Mouse (Mus musculus): ENCODE measurements around the gene Sept7. TPM values are rescaled to one million over a fixed set of nuclear protein-coding genes. Genes with fewer than 3 reads are reported as not detected.

Sept7 gene
- 164 and 225 TPM in 2 replicates for polyA plus RNA-seq (2016; fragmentation: Nextera tagmentation; extraction: Ambion mirVana)

DNA sequence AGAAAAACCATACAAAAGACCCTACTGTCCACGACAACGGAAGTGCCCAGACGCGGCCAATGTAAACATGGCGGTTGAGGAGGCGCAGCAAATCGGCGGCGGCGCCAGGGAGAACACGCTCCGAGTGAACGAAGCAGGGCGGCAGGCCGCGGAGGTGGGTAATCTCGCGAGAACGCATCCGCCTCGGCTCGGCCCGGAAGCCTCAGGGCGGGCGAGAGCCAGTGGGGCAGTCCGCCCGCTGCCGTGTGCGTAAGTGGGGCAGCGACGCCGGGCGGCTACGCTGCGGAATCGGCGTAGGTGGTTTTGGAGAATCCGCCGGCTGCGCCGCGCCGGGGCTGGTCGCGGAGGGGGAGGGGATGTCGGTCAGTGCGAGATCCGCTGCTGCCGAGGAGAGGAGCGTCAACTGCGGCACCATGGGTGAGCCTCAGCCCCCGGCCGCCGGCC lies at the start of gene Sept7:
Sept7 (plus strand) TSS at position 157 of the 444 bp plus-strand sequence.
- peak within 1 kb of the TSS; percentile 99 for H3K27ac ChIP-seq
- under 1% methylated on average over 54 of the region's 54 CpGs for WGBS

DNA sequence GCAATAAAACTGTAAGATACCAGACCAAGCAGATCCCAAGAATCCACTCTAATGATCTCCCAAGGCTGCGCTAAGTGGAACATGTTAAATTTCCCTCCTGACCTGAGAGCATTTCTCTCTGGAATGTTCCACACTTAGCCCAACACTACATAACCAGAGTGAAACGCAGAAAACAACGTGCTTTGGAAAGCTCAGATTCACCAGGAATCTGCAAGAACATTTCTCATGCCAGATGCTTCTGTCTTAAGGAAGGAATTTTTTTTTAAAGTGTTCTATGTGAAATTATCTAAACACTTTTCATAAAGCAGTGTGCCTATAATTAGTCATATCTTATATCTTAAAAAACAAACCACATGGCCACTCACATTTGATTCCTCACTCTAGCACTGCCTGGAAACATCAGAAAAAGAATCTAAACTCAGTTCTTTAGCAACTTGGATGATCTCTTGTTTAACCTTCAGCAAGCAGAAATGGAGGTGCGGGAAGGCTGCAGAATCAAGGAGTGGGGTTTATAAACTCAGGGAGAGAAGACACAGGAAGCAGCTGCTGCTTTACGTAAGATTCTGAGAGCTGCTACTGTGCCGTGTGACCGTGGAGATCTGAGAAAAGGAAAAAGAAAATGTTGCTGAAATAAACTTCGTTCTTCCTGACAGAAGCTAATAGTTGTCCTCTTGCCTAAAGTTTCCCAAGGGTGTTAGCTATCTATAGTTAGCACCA lies 44.0 kb upstream of the Sept7 start:
- H3K9me3 ChIP-seq, result no peaks in the 10 kb centered on the region
- no peak for DNase-seq (ENCODE audit: low spot score)
- H3K4me3 ChIP-seq, result no peak overlapping the region
- peaks cover 15% of the 10 kb centered on the region for H3K4me1 ChIP-seq (replicated peaks)
- H3K27ac ChIP-seq, result no peak overlapping the region
- no peaks in the 10 kb centered on the region for H3K36me3 ChIP-seq
- no peaks in the 10 kb centered on the region for H3K27me3 ChIP-seq (ENCODE audit: insufficient read depth, poor library complexity, severe bottlenecking)
- 85% methylated on average over 8 of the region's 8 CpGs for WGBS

More for the DNA sequence above, at the start of gene Sept7:
- Histone ChIP-seq H3K4me3 (peak within 1 kb of the TSS; percentile 99), H3K36me3 (no peaks in the 10 kb centered on the region), H3K4me1 (replicated peaks) (peaks cover 28% of the 10 kb centered on the region), H3K9me3 (no peaks in the 10 kb centered on the region), H3K27me3 (ENCODE audit: insufficient read depth, poor library complexity, severe bottlenecking) (no peaks in the 10 kb centered on the region)
- peak; percentile 99 for DNase-seq (ENCODE audit: low spot score)

GRCm38 (mm10) chr9:25212309-25213163 lies 39.7 kb upstream of the Sept7 start:
- peak; percentile 20 for DNase-seq (ENCODE audit: low spot score)

DNA sequence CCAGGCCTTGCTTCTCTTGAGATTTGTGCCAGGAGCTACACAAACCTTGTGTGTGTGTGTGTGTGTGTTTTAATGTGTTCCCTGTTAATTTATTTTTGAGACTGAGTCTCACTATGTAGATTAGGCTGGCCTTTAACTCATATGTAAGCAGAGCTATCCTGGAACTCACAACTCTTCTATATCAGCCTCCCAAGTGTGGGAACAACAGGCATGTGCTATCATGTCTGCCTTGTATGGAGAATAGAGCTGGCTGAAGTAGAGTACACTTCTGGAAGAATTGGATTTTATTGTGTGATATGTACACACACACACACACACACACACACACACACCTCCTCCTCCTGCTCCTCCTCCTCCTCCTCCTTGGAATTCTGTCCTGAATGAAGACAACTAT lies 39.1 kb upstream of the Sept7 start:
- Histone ChIP-seq H3K4me3 (no peak overlapping the region), H3K27me3 (ENCODE audit: insufficient read depth, poor library complexity, severe bottlenecking) (no peaks in the 10 kb centered on the region), H3K9me3 (no peaks in the 10 kb centered on the region), H3K36me3 (no peaks in the 10 kb centered on the region), H3K27ac (peak overlapping the region; percentile 77), H3K4me1 (replicated peaks) (peaks cover 19% of the 10 kb centered on the region)
- no peak for DNase-seq (ENCODE audit: low spot score)

More at GRCm38 (mm10) chr9:25212309-25213163, 39.7 kb upstream of the Sept7 start:
- peaks cover 19% of the 10 kb centered on the region for H3K4me1 ChIP-seq (replicated peaks)
- peak overlapping the region; percentile 77 for H3K27ac ChIP-seq
- H3K36me3 ChIP-seq, result no peaks in the 10 kb centered on the region
- 65% methylated on average over 9 of the region's 9 CpGs for WGBS
- no peaks in the 10 kb centered on the region for H3K9me3 ChIP-seq
- no peak overlapping the region for H3K4me3 ChIP-seq
- no peaks in the 10 kb centered on the region for H3K27me3 ChIP-seq (ENCODE audit: insufficient read depth, poor library complexity, severe bottlenecking)

DNA sequence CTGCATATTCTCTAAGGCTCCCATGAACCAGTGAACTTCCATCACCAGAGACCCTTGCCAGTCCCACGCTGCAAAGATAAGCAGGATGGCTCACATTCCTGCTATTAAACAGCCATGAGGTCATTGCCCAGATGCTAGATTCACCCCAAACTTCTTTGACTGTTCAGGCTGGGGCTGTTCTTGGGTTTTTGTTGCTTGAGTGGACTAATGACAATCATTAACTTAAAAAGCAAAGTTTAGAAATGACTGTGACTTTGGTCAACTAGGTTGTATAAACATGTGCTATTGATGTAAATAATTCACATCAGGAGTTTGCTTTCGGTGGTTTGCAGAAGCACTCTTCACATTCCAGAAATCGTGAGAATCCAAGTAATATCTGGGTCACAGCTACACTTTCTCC lies 36.8 kb upstream of the Sept7 start:
- no peaks in the 10 kb centered on the region for H3K9me3 ChIP-seq
- H3K4me3 ChIP-seq, result no peak overlapping the region
- H3K36me3 ChIP-seq, result no peaks in the 10 kb centered on the region
- H3K4me1 ChIP-seq (replicated peaks), result peaks cover 19% of the 10 kb centered on the region
- no peak overlapping the region for H3K27ac ChIP-seq
- no peaks in the 10 kb centered on the region for H3K27me3 ChIP-seq (ENCODE audit: insufficient read depth, poor library complexity, severe bottlenecking)
- DNase-seq (ENCODE audit: low spot score), result no peak
- 67% methylated on average over 3 of the region's 3 CpGs for WGBS

DNA sequence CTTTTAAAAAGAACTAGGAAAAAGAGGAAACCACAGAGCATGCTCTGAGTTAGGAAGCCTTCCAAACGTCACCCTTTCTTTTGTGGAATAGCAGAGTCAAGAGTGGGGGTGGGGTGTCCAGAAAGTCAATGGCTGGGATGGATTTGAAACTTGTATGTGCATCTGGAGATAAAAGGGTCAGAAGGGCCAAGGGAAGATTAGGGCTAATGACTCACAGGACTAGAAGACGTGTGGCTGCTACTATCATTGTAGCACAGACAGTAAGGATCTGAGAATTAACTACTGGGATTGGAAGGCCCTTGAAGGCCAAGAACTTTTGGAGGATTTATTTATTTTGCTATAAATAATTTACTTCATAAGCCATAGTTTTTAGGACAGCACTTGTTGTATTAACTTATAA lies 36.0 kb upstream of the Sept7 start:
- 49% methylated on average over 2 of the region's 2 CpGs for WGBS
- H3K9me3 ChIP-seq, result no peaks in the 10 kb centered on the region
- no peak overlapping the region for H3K4me3 ChIP-seq
- H3K27ac ChIP-seq, result no peak overlapping the region
- no peaks in the 10 kb centered on the region for H3K36me3 ChIP-seq
- peaks cover 19% of the 10 kb centered on the region for H3K4me1 ChIP-seq (replicated peaks)
- no peak for DNase-seq (ENCODE audit: low spot score)
- H3K27me3 ChIP-seq (ENCODE audit: insufficient read depth, poor library complexity, severe bottlenecking), result no peaks in the 10 kb centered on the region

DNA sequence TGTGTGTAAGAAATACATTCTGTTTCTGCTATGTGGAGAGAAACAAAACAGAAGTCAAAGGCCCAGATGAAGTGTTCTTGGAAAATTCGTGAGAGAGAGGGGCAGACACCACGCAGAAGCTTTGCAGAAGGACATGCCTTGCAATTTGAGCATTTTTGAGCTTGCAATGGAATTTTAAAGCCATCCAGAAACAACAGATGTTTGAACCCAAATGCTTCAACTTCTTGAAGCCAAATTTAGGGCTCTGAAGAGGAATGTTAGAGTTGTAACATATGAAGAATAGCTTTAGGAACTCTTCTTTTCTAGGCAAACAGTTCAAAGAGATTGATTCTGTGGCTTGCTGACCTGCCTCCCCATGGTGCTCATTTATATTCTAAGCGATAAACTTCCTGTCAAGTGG lies 33.3 kb upstream of the Sept7 start:
- H3K9me3 ChIP-seq, result no peaks in the 10 kb centered on the region
- H3K27ac ChIP-seq, result no peak overlapping the region
- DNase-seq (ENCODE audit: low spot score), result no peak
- H3K4me1 ChIP-seq (replicated peaks), result no peaks in the 10 kb centered on the region
- H3K4me3 ChIP-seq, result no peak overlapping the region
- H3K36me3 ChIP-seq, result no peaks in the 10 kb centered on the region
- 65% methylated on average over 3 of the region's 3 CpGs for WGBS
- H3K27me3 ChIP-seq (ENCODE audit: insufficient read depth, poor library complexity, severe bottlenecking), result no peaks in the 10 kb centered on the region

DNA sequence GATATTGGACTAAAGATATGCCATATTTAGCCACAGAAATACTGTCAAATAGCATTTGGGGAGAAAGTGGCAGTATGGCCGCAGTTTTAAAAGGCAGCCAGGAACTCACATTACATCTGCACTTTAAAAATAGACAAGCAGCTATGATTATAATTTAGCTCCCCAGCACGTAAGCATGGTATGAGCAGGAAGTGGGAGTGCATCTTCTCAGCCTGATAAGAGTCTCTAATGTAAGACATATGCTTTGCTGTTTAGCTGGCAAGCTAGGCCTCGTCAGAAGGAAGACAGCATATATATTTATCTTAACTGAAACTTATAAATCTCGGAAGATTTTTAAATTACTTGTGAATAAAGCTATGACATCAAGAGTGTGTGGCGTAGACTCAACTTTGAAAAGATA lies 32.4 kb upstream of the Sept7 start:
- H3K36me3 ChIP-seq, result no peaks in the 10 kb centered on the region
- H3K9me3 ChIP-seq, result no peaks in the 10 kb centered on the region
- no peak for DNase-seq (ENCODE audit: low spot score)
- no peak overlapping the region for H3K4me3 ChIP-seq
- WGBS, result 84% methylated on average over 5 of the region's 5 CpGs
- H3K27me3 ChIP-seq (ENCODE audit: insufficient read depth, poor library complexity, severe bottlenecking), result no peaks in the 10 kb centered on the region
- H3K27ac ChIP-seq, result no peak overlapping the region
- no peaks in the 10 kb centered on the region for H3K4me1 ChIP-seq (replicated peaks)

DNA sequence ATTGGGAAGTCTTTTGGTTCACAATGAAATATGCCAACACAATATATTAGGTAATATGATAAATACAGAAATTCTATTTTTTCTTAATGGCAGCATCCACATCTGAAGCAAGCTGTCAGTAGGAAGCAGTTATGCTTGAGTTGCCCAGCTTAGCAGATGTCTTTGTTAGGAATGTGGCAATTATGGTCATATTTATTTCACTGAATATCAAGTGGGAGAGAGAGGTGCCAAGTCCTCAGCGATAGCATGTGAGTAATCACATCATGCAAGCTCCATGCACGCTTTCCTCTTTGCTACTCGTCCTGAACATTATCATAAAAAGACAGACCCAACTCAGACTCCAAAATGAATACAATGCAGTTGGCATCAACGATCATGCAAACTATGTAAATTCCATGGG lies 27.3 kb upstream of the Sept7 start:
- no peak overlapping the region for H3K27ac ChIP-seq
- no peaks in the 10 kb centered on the region for H3K4me1 ChIP-seq (replicated peaks)
- no peak for DNase-seq (ENCODE audit: low spot score)
- no peaks in the 10 kb centered on the region for H3K27me3 ChIP-seq (ENCODE audit: insufficient read depth, poor library complexity, severe bottlenecking)
- WGBS, result 92% methylated on average over 4 of the region's 4 CpGs
- no peaks in the 10 kb centered on the region for H3K9me3 ChIP-seq
- no peaks in the 10 kb centered on the region for H3K36me3 ChIP-seq
- H3K4me3 ChIP-seq, result no peak overlapping the region

- no peak for DNase-seq (ENCODE audit: low spot score)
- Histone ChIP-seq H3K27me3 (ENCODE audit: insufficient read depth, poor library complexity, severe bottlenecking) (no peaks in the 10 kb centered on the region), H3K9me3 (no peaks in the 10 kb centered on the region)
These were observed 22.5 kb upstream of the Sept7 start for GRCm38 (mm10) chr9:25229740-25230139.

DNA sequence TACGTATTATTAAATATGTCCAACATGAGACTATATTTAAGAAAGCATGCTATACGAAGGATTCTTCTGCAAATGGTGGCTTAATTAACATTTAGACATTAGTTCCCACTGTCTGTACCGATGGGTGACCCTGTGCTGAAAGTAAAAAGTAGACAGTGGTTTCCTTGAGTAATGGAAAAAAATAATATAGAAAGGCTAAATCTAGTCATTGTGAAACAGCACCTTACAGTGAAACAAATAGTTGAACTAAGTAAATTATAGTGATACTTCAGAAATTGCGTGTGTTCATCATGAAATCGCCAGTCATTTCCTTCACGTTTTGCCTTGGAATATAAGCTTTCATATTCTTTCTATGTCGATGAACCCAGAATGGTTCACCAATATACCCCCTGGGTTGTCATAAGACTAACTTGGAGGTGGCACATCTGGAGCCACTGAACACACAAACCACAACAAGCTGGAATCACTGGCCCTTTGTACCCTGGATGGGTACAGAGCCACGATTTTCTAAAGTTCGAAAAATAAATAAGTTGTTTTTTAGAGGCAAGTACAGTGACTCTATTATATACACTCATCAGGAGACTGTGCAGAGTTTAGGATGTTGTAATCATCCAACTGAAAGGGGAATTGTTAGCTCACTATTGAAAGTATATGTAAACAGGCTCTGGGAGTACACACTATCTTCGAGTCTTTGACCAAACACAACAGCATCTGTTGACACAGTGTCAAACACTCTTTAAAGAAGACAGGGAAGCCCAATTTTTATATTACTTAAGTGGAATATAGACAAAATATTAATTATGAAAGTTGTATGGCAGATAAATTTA lies 21.8 kb upstream of the Sept7 start:
- 88% methylated on average over 10 of the region's 10 CpGs for WGBS
- no peaks in the 10 kb centered on the region for H3K4me1 ChIP-seq (replicated peaks)

More at GRCm38 (mm10) chr9:25229740-25230139, 22.5 kb upstream of the Sept7 start:
- 92% methylated on average over 6 of the region's 6 CpGs for WGBS
- Histone ChIP-seq H3K4me1 (replicated peaks) (no peaks in the 10 kb centered on the region), H3K36me3 (no peaks in the 10 kb centered on the region), H3K27ac (no peak overlapping the region), H3K4me3 (no peak overlapping the region)

GRCm38 (mm10) chr9:25241065-25241464 lies 11.2 kb upstream of the Sept7 start:
- Histone ChIP-seq H3K27me3 (ENCODE audit: insufficient read depth, poor library complexity, severe bottlenecking) (no peaks in the 10 kb centered on the region), H3K36me3 (no peaks in the 10 kb centered on the region), H3K4me3 (no peak overlapping the region), H3K4me1 (replicated peaks) (no peaks in the 10 kb centered on the region), H3K27ac (no peak overlapping the region), H3K9me3 (no peaks in the 10 kb centered on the region)
- no peak for DNase-seq (ENCODE audit: low spot score)
- 55% methylated on average over 3 of the region's 3 CpGs for WGBS

More for the DNA sequence above, 21.8 kb upstream of the Sept7 start:
- H3K27ac ChIP-seq, result no peak overlapping the region
- DNase-seq (ENCODE audit: low spot score), result no peak
- H3K4me3 ChIP-seq, result no peak overlapping the region
- no peaks in the 10 kb centered on the region for H3K9me3 ChIP-seq
- H3K36me3 ChIP-seq, result no peaks in the 10 kb centered on the region
- no peaks in the 10 kb centered on the region for H3K27me3 ChIP-seq (ENCODE audit: insufficient read depth, poor library complexity, severe bottlenecking)

All from hindbrain, embryonic 10.5 days (tissue).